Comparison of ENCODE assay signal across 8 mouse cellular contexts in genomic region chr9:67711051-67711877, GRCm38 (mm10). TPM values are rescaled to one million over a fixed set of nuclear protein-coding genes. Genes with fewer than 3 reads are reported as not detected.
DNase-seq lines count a peak whose midpoint lies in the region; ATAC-seq and TF ChIP-seq lines count a peak whose summit lies in the region.

No protein-coding gene starts in this region.

- ATAC-seq in intestine, embryonic 16.5 days: peak; percentile 18; the same call in 1 of the 2 replicates

- no peak overlapping the region for H3ac ChIP-seq in myocyte (ENCODE audit: control insufficient read depth, insufficient read length)

- H3K36me3 ChIP-seq in intestine, embryonic 16.5 days (ENCODE audit: control insufficient read depth, insufficient read depth, low read length): no peaks in the 10 kb centered on the region
- no peaks in the 10 kb centered on the region for H3K36me3 ChIP-seq in myocyte (ENCODE audit: control insufficient read depth, insufficient read depth)

- H3K27me3 ChIP-seq in intestine, embryonic 16.5 days (replicated peaks; ENCODE audit: control insufficient read depth, insufficient read depth, low read length): no peaks in the 10 kb centered on the region
- peaks cover 12% of the 10 kb centered on the region for H3K27me3 ChIP-seq in myocyte (ENCODE audit: control insufficient read depth, insufficient read depth, insufficient read length)

- no peak overlapping the region for H3K4me2 ChIP-seq in intestine, embryonic 16.5 days (ENCODE audit: low read depth, low read length)
- H3K4me2 ChIP-seq in myocyte (ENCODE audit: low read depth): peak overlapping the region; percentile 49

- no peak overlapping the region for H3K9ac ChIP-seq in intestine, embryonic 16.5 days (ENCODE audit: low read depth, low read length)

- no peaks in the 10 kb centered on the region for H3K4me1 ChIP-seq in intestine, embryonic 16.5 days (ENCODE audit: control insufficient read depth, insufficient read depth, low read length)

- H3K9me3 ChIP-seq in intestine, embryonic 16.5 days (ENCODE audit: control insufficient read depth, low read length): no peaks in the 10 kb centered on the region

- no peak overlapping the region for H3K27ac ChIP-seq in intestine, embryonic 16.5 days (ENCODE audit: low read length)

- H3K4me3 ChIP-seq in intestine, embryonic 16.5 days (ENCODE audit: low read length): no peak overlapping the region
- H3K4me3 ChIP-seq in myocyte: no peak overlapping the region

- no peaks in the 10 kb centered on the region for H3K79me2 ChIP-seq in myocyte (ENCODE audit: control insufficient read depth, insufficient read depth)

- no peak for TF ChIP-seq POLR2A in myocyte (IDR thresholded peaks at IDR 0.05; ENCODE audit: insufficient read length, low read depth)

- peak; percentile 25 for DNase-seq in ovary, postnatal 10 days (ENCODE audit: low spot score)
- DNase-seq in ovary, adult 18-20 months (ENCODE audit: low spot score): no peak
- DNase-seq in c-Kit-negative CD71-positive TER-119-positive erythroid progenitor cells, embryonic 14.5 days (ENCODE audit: low read depth, low spot score): peak; percentile 20
- peak; percentile 79 for DNase-seq in forelimb bud, embryonic 11.5 days (ENCODE audit: low read depth, low spot score)
- DNase-seq in left cerebral cortex, adult 9 months (ENCODE audit: low spot score in 2 of 2): peak; percentile 23 to 83
- peak; percentile 7 to 33 for DNase-seq in thymus, postnatal 10 days (ENCODE audit: low spot score in 2 of 2)

- 38% methylated on average over 15 of the region's 15 CpGs for WGBS in intestine, embryonic 16.5 days

TF ChIP-seq in myocyte, 11 proteins besides CTCF, POLR2A, EP300 and RAD21:
- TF ChIP-seq TCF3 (IDR thresholded peaks at IDR 0.05; ENCODE audit: insufficient read length, low read depth): no peak
- no peak for TF ChIP-seq MAX (IDR thresholded peaks at IDR 0.05; ENCODE audit: low read depth)

RNA-seq across cellular contexts. Expression of gene C2cd4b, which starts 48.0 kb away (rescaled TPM):
- 0.11 TPM in 1 of 2 replicates, not detected in the other for polyA plus RNA-seq in intestine, embryonic 16.5 days (2015; fragmentation: Nextera tagmentation; extraction: Ambion mirVana)
- polyA plus RNA-seq in myocyte (2012; fragmentation: generic; extraction: Trizol): not detected
